Mouse (Mus musculus) kidney, adult 2 months (tissue): ENCODE measurements around the gene Tubgcp2.

Experiments used
- CTCF ChIP-seq: fragments of 200-500 bp; conservative IDR thresholded peaks from 2 replicates; pipeline ENCODE4 v1.5.1; 2011; ENCODE audit warnings: low read depth, mild to moderate bottlenecking, control low read depth, low read length, moderate library complexity, mixed read lengths; ENCODE audit not compliant: insufficient read depth, insufficient read length
- POLR2A ChIP-seq: fragments of 200-500 bp; IDR thresholded peaks from one replicate; pipeline ENCODE4 v1.6.1; 2011; ENCODE audit warnings: low read depth, low read length, control low read depth

DNA sequence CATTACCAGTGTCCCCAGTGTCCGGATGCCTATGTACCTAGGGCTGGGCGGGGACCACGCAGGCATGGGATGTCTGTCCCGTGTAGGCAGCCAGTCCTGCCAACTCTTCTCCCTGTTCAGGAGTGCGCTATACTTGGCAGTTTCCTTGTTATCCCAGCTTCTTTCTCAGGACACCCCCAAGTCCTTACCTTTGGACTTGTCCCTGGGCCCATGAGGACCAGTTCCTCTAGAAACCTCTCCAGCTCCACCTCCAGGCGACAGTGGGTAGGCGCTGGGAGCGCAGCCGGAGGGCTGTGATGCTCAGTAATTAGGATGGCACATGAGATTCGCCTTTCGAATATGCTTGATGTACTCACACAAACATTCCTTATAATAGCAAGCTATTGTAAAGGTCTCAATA is 25.8 kb upstream of the Tubgcp2 start:
- no peak for TF ChIP-seq POLR2A
- TF ChIP-seq CTCF = peak; percentile 34
